Mouse (Mus musculus): Measurements from ENCODE around the gene Dctn2. TPM values are rescaled to one million over a fixed set of nuclear protein-coding genes. Genes with fewer than 3 reads are reported as not detected.
"Not testable (repeated sequence)": the region's sequence is repeated elsewhere in the genome, so short reads cannot be mapped to it uniquely, and the experiment has no call there.

Gene Dctn2
- polyA plus RNA-seq, 1 experiment: 94.8 TPM

- Histone ChIP-seq H3K4me3 (ENCODE audit: extremely low read depth, insufficient read depth, insufficient read length) (no peak overlapping the region), H3K36me3 (ENCODE audit: control insufficient read depth, insufficient read depth, low read length) (peaks cover 50% of the 10 kb centered on the region), H3K27ac (ENCODE audit: insufficient read depth, low read length) (no peak overlapping the region), H3K4me1 (ENCODE audit: control insufficient read depth, insufficient read depth, insufficient read length) (peaks cover 6% of the 10 kb centered on the region; the same call in 1 of the 2 replicates), H3K27me3 (ENCODE audit: control insufficient read depth, insufficient read depth, low read length) (no peaks in the 10 kb centered on the region)
- 89% methylated on average over 24 of the region's 24 CpGs for WGBS
- DNase-seq (ENCODE audit: low read depth in 1 of 2, low spot score in 2 of 2): no peak
- TF ChIP-seq POLR2A (IDR thresholded peaks at IDR 0.05; ENCODE audit: low read depth, low read length): no peak
- no peak for TF ChIP-seq CTCF (IDR thresholded peaks at IDR 0.05; ENCODE audit: extremely low read depth, insufficient read depth, insufficient read length, insufficient replicate concordance)
Measured at GRCm38 (mm10) chr10:127295986-127296794, 30.0 kb downstream of the Dctn2 start.

GRCm38 (mm10) chr10:127297015-127297871, 31.1 kb downstream of the Dctn2 start:
- no peak overlapping the region for H3K27ac ChIP-seq (ENCODE audit: insufficient read depth, low read length)
- DNase-seq (ENCODE audit: low read depth in 1 of 2, low spot score in 2 of 2): no peak
- no peak overlapping the region for H3K4me3 ChIP-seq (ENCODE audit: extremely low read depth, insufficient read depth, insufficient read length)
- no peak for TF ChIP-seq POLR2A (IDR thresholded peaks at IDR 0.05; ENCODE audit: low read depth, low read length)
- TF ChIP-seq CTCF (IDR thresholded peaks at IDR 0.05; ENCODE audit: extremely low read depth, insufficient read depth, insufficient read length, insufficient replicate concordance): no peak
- no peaks in the 10 kb centered on the region for H3K27me3 ChIP-seq (ENCODE audit: control insufficient read depth, insufficient read depth, low read length)
- H3K4me1 ChIP-seq (ENCODE audit: control insufficient read depth, insufficient read depth, insufficient read length): no peaks in the 10 kb centered on the region
- WGBS: 96% methylated on average over 16 of the region's 16 CpGs
- peaks cover 52% of the 10 kb centered on the region for H3K36me3 ChIP-seq (ENCODE audit: control insufficient read depth, insufficient read depth, low read length)

- Histone ChIP-seq H3K36me3 (ENCODE audit: control insufficient read depth, insufficient read depth, low read length) (peaks cover 62% of the 10 kb centered on the region), H3K4me3 (ENCODE audit: extremely low read depth, insufficient read depth, insufficient read length) (no peak overlapping the region), H3K27ac (ENCODE audit: insufficient read depth, low read length) (no peak overlapping the region), H3K27me3 (ENCODE audit: control insufficient read depth, insufficient read depth, low read length) (no peaks in the 10 kb centered on the region), H3K4me1 (ENCODE audit: control insufficient read depth, insufficient read depth, insufficient read length) (no peaks in the 10 kb centered on the region)
- TF ChIP-seq CTCF (IDR thresholded peaks at IDR 0.05; ENCODE audit: extremely low read depth, insufficient read depth, insufficient read length, insufficient replicate concordance) (no peak), POLR2A (IDR thresholded peaks at IDR 0.05; ENCODE audit: low read depth, low read length) (no peak)
- 93% methylated on average over 6 of the region's 6 CpGs for WGBS
- DNase-seq (ENCODE audit: low read depth in 1 of 2, low spot score in 2 of 2): no peak
Measured at GRCm38 (mm10) chr10:127300361-127300760, 34.2 kb downstream of the Dctn2 start.

- DNase-seq (ENCODE audit: low read depth in 1 of 2, low spot score in 2 of 2): no peak
- H3K27me3 ChIP-seq (ENCODE audit: control insufficient read depth, insufficient read depth, low read length): no peaks in the 10 kb centered on the region
- WGBS: 95% methylated on average over 11 of the region's 11 CpGs
- H3K36me3 ChIP-seq (ENCODE audit: control insufficient read depth, insufficient read depth, low read length): peaks cover 57% of the 10 kb centered on the region
- TF ChIP-seq CTCF (IDR thresholded peaks at IDR 0.05; ENCODE audit: extremely low read depth, insufficient read depth, insufficient read length, insufficient replicate concordance) (no peak), POLR2A (IDR thresholded peaks at IDR 0.05; ENCODE audit: low read depth, low read length) (no peak)
- H3K4me1 ChIP-seq (ENCODE audit: control insufficient read depth, insufficient read depth, insufficient read length): no peaks in the 10 kb centered on the region
- no peak overlapping the region for H3K27ac ChIP-seq (ENCODE audit: insufficient read depth, low read length)
- no peak overlapping the region for H3K4me3 ChIP-seq (ENCODE audit: extremely low read depth, insufficient read depth, insufficient read length)
Measured at GRCm38 (mm10) chr10:127303136-127303535, 37.0 kb downstream of the Dctn2 start.

DNA sequence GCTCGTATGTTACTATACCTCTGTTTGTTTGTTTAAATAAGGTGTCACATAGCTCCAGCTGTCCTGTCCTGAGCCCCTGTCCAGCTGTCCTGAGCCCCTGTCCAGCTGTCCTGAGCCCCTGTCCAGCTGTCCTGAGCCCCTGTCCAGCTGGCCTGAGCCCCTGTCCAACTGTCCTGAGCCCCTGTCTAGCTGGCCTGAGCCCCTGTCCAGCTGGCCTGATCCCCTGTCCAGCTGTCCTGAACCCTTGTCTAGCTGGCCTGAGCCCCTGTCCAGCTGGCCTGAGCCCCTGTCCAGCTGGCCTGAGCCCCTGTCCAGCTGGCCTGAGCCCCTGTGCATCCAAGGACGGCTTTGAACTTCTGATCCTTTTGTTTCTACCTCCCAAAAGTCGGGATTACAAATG, 43.0 kb downstream of the Dctn2 start:
- H3K4me1 ChIP-seq (ENCODE audit: control insufficient read depth, insufficient read depth, insufficient read length); H3K27ac ChIP-seq (ENCODE audit: insufficient read depth, low read length); H3K27me3 ChIP-seq (ENCODE audit: control insufficient read depth, insufficient read depth, low read length); DNase-seq (ENCODE audit: low read depth in 1 of 2, low spot score in 2 of 2); H3K4me3 ChIP-seq (ENCODE audit: extremely low read depth, insufficient read depth, insufficient read length): not testable (repeated sequence)
- 90% methylated on average over 3 of the region's 3 CpGs for WGBS
- peaks cover 32% of the 10 kb centered on the region for H3K36me3 ChIP-seq (ENCODE audit: control insufficient read depth, insufficient read depth, low read length)

- Histone ChIP-seq H3K27me3 (ENCODE audit: control insufficient read depth, insufficient read depth, low read length) (no peaks in the 10 kb centered on the region), H3K36me3 (ENCODE audit: control insufficient read depth, insufficient read depth, low read length) (peaks cover 20% of the 10 kb centered on the region), H3K27ac (ENCODE audit: insufficient read depth, low read length) (peak overlapping the region; percentile 71), H3K4me1 (ENCODE audit: control insufficient read depth, insufficient read depth, insufficient read length) (no peaks in the 10 kb centered on the region), H3K4me3 (ENCODE audit: extremely low read depth, insufficient read depth, insufficient read length) (peak overlapping the region; percentile 68)
- TF ChIP-seq CTCF (IDR thresholded peaks at IDR 0.05; ENCODE audit: extremely low read depth, insufficient read depth, insufficient read length, insufficient replicate concordance): no peak
- TF ChIP-seq POLR2A (IDR thresholded peaks at IDR 0.05; ENCODE audit: low read depth, low read length): no peak
- peak in 1 of 2 experiments; percentile 21 for DNase-seq (ENCODE audit: low read depth in 1 of 2, low spot score in 2 of 2)
- WGBS: 35% methylated on average over 23 of the region's 23 CpGs
Measured at GRCm38 (mm10) chr10:127310523-127311475, 44.6 kb downstream of the Dctn2 start.

Measured in spleen, adult 2 months (tissue).